Mouse (Mus musculus) neural tube, embryonic 11.5 days (tissue): ENCODE results near the gene Cgnl1. TPM values are rescaled to one million over a fixed set of nuclear protein-coding genes. Genes with fewer than 3 reads are reported as not detected.
A peak's percentile ranks its signal among the peaks of the same experiment; 100 is the strongest.

Experiments
- ATAC-seq: fragments of 200-750 bp; cut with Nextera tagmentation; 2 replicates; pipeline ENCODE4 v1.8.0; 2017; ENCODE audit warnings: moderate number of reproducible peaks, mild to moderate bottlenecking, moderate TSS enrichment, moderate library complexity; ENCODE audit not compliant: insufficient read depth, low FRiP score, low TSS enrichment
- DNase-seq: peaks from one replicate; pipeline ENCODE4 v3.0.0-alpha.2; 2015; ENCODE audit warnings: low spot score
- H3K27ac ChIP-seq: fragments of 300-500 bp; sonication (generic); 2 replicates; pipeline ENCODE4 v1.5.1; 2014; ENCODE audit warnings: low read depth, mild to moderate bottlenecking, low read length
- H3K27me3 ChIP-seq: fragments of 300-500 bp; sonication (generic); 2 replicates; pipeline ENCODE4 v1.6.1; 2014; ENCODE audit warnings: mild to moderate bottlenecking, low read length, mixed read lengths; ENCODE audit not compliant: control insufficient read depth, insufficient read depth
- H3K36me3 ChIP-seq: fragments of 300-500 bp; sonication (generic); 2 replicates; pipeline ENCODE4 v1.6.1; 2014; ENCODE audit warnings: mild to moderate bottlenecking, low read length, moderate library complexity, mixed read lengths; ENCODE audit not compliant: control insufficient read depth, insufficient read depth
- H3K4me1 ChIP-seq: fragments of 300-500 bp; sonication (generic); 2 replicates; pipeline ENCODE4 v1.6.1; 2014; ENCODE audit warnings: low read length, mixed read lengths; ENCODE audit not compliant: control insufficient read depth, insufficient read depth
- H3K4me2 ChIP-seq: fragments of 300-500 bp; sonication (generic); 2 replicates; pipeline ENCODE4 v1.6.1; 2014; ENCODE audit warnings: low read depth, mild to moderate bottlenecking, moderate library complexity
- H3K4me3 ChIP-seq: fragments of 300-500 bp; sonication (generic); 2 replicates; pipeline ENCODE4 v1.5.1; 2014; ENCODE audit warnings: low read depth, low read length
- H3K9ac ChIP-seq: fragments of 300-500 bp; sonication (generic); 2 replicates; pipeline ENCODE4 v1.6.1; 2014; ENCODE audit warnings: mild to moderate bottlenecking, low read length
- H3K9me3 ChIP-seq: fragments of 300-500 bp; sonication (generic); 2 replicates; pipeline ENCODE4 v1.6.1; 2016; ENCODE audit warnings: low read length; ENCODE audit not compliant: control insufficient read depth
- WGBS: fragments of 180-500 bp; shearing (Covaris S2); extraction: QIAGEN DNeasy Blood & Tissue Kit; methylation state at CpG from one replicate; pipeline ENCODE4 v1.1.7; 2014; 5-methylcytosine and 5-hydroxymethylcytosine counted together
- polyA plus RNA-seq: library from polyadenylated mRNA; unstranded; fragments of >200 nt; fragmentation: Nextera tagmentation; extraction: Ambion mirVana; gene quantifications from 2 replicates; pipeline ENCODE4 v1.2.1, GENCODE M21; 2014

The Cgnl1 gene
- polyA plus RNA-seq, 1 experiment from 2014 or later, result 7.5 TPM

DNA sequence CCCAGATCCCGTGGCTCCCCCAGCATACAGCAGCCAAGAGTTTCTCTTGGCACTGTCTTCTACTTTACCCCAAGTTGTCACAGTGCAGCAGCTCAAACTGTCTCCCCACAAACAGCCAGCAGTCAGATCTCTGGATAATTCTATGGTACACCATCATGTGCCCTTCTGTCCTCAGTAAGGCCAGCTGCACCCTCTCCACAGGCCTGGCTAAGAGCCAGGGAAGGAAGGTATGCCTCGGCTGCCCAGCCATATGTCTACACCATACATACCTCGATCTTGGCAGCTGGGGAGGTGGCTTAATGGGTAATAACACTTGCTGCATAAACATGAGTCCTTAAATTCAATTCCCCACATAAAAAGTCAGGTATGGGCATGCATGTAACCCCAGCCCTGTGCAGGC, 4.9 kb upstream of the Cgnl1 start:
- Histone ChIP-seq H3K27me3 (no peaks in the 10 kb centered on the region), H3K27ac (no peak overlapping the region), H3K9me3 (peaks cover 3% of the 10 kb centered on the region; the same call in 1 of the 2 replicates), H3K36me3 (no peaks in the 10 kb centered on the region; the same call in 1 of the 2 replicates), H3K4me2 (no peak overlapping the region), H3K4me1 (no peaks in the 10 kb centered on the region), H3K9ac (no peak overlapping the region), H3K4me3 (no peak overlapping the region)
- 88% methylated on average over 3 of the region's 3 CpGs for WGBS
- ATAC-seq (no peak), DNase-seq (no peak)

DNA sequence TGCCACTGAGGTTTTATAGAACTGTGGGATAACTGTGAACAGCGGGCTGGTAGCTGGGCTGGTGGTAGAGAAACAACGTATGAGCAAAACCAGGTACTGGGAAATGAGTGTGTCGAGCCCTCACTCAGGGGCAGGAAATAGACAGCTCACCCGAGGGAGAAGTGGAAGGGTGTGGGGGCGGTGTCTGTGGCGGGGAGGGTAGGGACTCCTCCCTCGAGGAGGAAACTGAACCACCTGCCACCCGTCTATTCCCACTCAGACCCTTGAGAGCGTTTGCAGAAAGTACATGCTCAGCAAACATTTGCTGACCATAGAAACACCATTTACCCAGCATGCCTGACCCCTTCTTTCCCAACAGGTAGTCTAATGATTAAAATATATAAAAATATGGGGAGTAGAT, 2.2 kb upstream of the Cgnl1 start:
- no peak overlapping the region for H3K4me2 ChIP-seq
- H3K36me3 ChIP-seq, result no peaks in the 10 kb centered on the region; the same call in 1 of the 2 replicates
- H3K27me3 ChIP-seq, result peaks cover 10% of the 10 kb centered on the region; the same call in 1 of the 2 replicates
- ATAC-seq, result no peak
- no peak overlapping the region for H3K27ac ChIP-seq
- H3K4me1 ChIP-seq, result no peaks in the 10 kb centered on the region
- 90% methylated on average over 9 of the region's 9 CpGs for WGBS
- H3K9me3 ChIP-seq, result peaks cover 3% of the 10 kb centered on the region; the same call in 1 of the 2 replicates
- no peak for DNase-seq
- H3K4me3 ChIP-seq, result no peak overlapping the region
- no peak overlapping the region for H3K9ac ChIP-seq

DNA sequence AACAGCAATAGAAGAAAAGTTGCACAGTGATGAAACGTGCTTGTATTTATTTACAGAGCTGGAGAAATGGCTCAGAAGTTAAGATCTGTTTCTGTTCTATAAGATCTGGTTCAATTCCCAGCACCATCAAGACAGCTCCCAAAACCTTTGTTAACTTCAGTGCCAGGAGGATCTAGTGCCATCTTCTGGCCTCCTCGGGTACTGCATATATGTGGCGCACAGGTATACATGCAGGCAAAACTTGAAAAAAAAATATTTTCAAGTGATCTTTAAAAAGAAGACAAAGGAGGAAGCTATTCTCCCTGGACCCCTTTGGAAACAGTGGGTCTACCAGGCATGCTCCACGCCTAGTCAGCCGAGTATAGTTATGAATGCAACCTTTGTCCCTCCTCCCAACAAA, 936 bp upstream of the Cgnl1 start:
- Histone ChIP-seq H3K36me3 (no peaks in the 10 kb centered on the region; the same call in 1 of the 2 replicates), H3K27ac (no peak overlapping the region), H3K9me3 (peaks cover 2% of the 10 kb centered on the region; the same call in 1 of the 2 replicates), H3K4me1 (no peaks in the 10 kb centered on the region), H3K9ac (no peak overlapping the region), H3K27me3 (peaks cover 10% of the 10 kb centered on the region; the same call in 1 of the 2 replicates), H3K4me2 (no peak overlapping the region), H3K4me3 (no peak overlapping the region)
- WGBS, result 73% methylated on average over 5 of the region's 5 CpGs
- DNase-seq (peak; percentile 36), ATAC-seq (no peak)

GRCm38 (mm10) chr9:71770484-71770883, 918 bp downstream of the Cgnl1 start:
- 1% methylated on average over 10 of the region's 10 CpGs for WGBS
- Histone ChIP-seq H3K9me3 (no peaks in the 10 kb centered on the region), H3K4me2 (peak overlapping the region; percentile 72), H3K9ac (no peak overlapping the region), H3K27ac (no peak overlapping the region), H3K4me1 (no peaks in the 10 kb centered on the region), H3K4me3 (peak overlapping the region; percentile 63), H3K27me3 (peaks cover 10% of the 10 kb centered on the region; the same call in 1 of the 2 replicates), H3K36me3 (no peaks in the 10 kb centered on the region)
- ATAC-seq (no peak), DNase-seq (no peak)

DNA sequence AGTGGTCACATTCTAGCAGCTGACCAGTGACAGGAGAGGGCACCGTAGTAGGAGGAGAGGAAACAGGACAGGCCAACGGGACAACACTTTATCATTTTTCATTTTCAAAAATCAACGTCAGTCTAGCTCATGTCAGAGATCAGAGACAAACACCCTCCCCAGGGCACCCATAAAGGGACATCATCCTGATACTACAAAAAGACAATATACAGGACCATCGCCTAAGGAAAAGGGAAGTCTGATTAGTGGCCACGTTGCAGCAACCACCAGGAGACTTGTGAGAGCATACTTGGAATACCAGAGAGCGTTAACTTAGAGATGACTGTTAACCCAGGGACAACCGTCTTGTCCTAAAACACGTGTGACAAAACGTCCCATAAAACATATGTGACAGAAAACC, 1.7 kb downstream of the Cgnl1 start:
- H3K4me3 ChIP-seq, result no peak overlapping the region

GRCm38 (mm10) chr9:71768119-71768518, 3.3 kb downstream of the Cgnl1 start:
- Histone ChIP-seq H3K9ac (no peak overlapping the region), H3K36me3 (no peaks in the 10 kb centered on the region), H3K27me3 (peaks cover 10% of the 10 kb centered on the region; the same call in 1 of the 2 replicates), H3K4me2 (no peak overlapping the region), H3K4me1 (0 out of 2 replicates have a peak, but pooled peaks cover 5% of the 10 kb centered on the region), H3K27ac (no peak overlapping the region), H3K9me3 (no peaks in the 10 kb centered on the region), H3K4me3 (no peak overlapping the region)
- no peak for DNase-seq
- WGBS, result 91% methylated on average over 1 of the region's 1 CpGs
- ATAC-seq, result no peak

More for the DNA sequence above, 1.7 kb downstream of the Cgnl1 start:
- 26% methylated on average over 9 of the region's 9 CpGs for WGBS
- DNase-seq (no peak), ATAC-seq (no peak)
- Histone ChIP-seq H3K4me1 (no peaks in the 10 kb centered on the region), H3K9me3 (no peaks in the 10 kb centered on the region), H3K36me3 (no peaks in the 10 kb centered on the region), H3K4me2 (peak overlapping the region; percentile 11; the same call in 1 of the 2 replicates), H3K27ac (no peak overlapping the region), H3K9ac (no peak overlapping the region), H3K27me3 (peaks cover 10% of the 10 kb centered on the region; the same call in 1 of the 2 replicates)

DNA sequence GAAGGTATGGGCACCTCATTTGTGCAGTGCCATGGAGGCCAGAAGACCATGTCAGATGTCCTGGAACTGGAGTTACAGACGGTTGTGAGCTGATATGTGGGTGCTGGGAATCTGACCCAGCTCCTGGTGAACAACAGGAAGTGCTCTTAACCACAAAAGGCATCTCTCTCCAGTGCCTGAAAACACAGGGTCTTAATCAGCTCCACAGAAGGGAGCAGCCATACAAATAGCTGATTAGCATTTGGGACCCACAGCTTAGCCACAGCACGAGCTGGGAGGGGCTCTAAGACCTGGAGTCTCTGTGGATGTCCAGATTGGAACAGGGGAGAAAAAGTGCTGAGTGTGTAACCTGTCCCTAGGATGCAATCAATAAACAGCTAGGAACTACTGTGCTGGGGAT, 4.5 kb downstream of the Cgnl1 start:
- Histone ChIP-seq H3K27me3 (peaks cover 10% of the 10 kb centered on the region; the same call in 1 of the 2 replicates), H3K27ac (no peak overlapping the region)

DNA sequence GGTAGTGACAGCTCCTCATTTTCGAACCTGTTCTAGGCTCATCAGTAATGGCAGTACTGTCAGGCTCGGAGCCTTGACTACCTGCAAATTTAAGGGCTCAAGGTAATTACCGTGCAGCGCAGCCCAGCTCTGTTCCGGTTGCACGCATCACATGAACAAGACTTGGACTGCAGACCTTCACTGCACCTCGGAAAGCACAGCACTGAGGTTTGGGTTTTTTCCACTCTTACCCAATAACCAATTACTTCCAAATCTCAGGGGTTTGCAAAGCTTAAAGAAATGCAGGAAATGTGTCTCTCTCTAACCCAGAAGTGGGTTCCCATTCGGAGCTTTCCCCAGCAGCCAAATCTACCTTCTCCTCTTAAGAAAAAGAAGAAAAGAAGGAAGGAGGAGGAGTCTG, 5.1 kb downstream of the Cgnl1 start:
- Histone ChIP-seq H3K9ac (no peak overlapping the region), H3K4me1 (0 out of 2 replicates have a peak, but pooled peaks cover 5% of the 10 kb centered on the region), H3K36me3 (no peaks in the 10 kb centered on the region), H3K4me2 (no peak overlapping the region), H3K9me3 (no peaks in the 10 kb centered on the region), H3K4me3 (no peak overlapping the region), H3K27me3 (peaks cover 10% of the 10 kb centered on the region; the same call in 1 of the 2 replicates), H3K27ac (no peak overlapping the region)
- no peak for DNase-seq
- ATAC-seq, result no peak
- 81% methylated on average over 8 of the region's 8 CpGs for WGBS

More for the DNA sequence above, 4.5 kb downstream of the Cgnl1 start:
- H3K36me3 ChIP-seq, result no peaks in the 10 kb centered on the region
- ATAC-seq (no peak), DNase-seq (no peak)
- no peak overlapping the region for H3K4me3 ChIP-seq
- 64% methylated on average over 2 of the region's 2 CpGs for WGBS
- no peak overlapping the region for H3K9ac ChIP-seq
- H3K9me3 ChIP-seq, result no peaks in the 10 kb centered on the region
- 0 out of 2 replicates have a peak, but pooled peaks cover 5% of the 10 kb centered on the region for H3K4me1 ChIP-seq
- H3K4me2 ChIP-seq, result no peak overlapping the region

- 58% methylated on average over 11 of the region's 11 CpGs for WGBS
- DNase-seq (no peak), ATAC-seq (no peak)
- Histone ChIP-seq H3K9me3 (no peaks in the 10 kb centered on the region), H3K9ac (no peak overlapping the region), H3K27ac (no peak overlapping the region), H3K27me3 (peaks cover 3% of the 10 kb centered on the region; the same call in 1 of the 2 replicates), H3K4me1 (peaks cover 18% of the 10 kb centered on the region), H3K4me3 (no peak overlapping the region), H3K4me2 (no peak overlapping the region), H3K36me3 (no peaks in the 10 kb centered on the region)
These were observed 6.9 kb downstream of the Cgnl1 start for GRCm38 (mm10) chr9:71764551-71764950.
